Mouse (Mus musculus) gastrocnemius, adult 8-10 months (tissue): Measurements from ENCODE around the gene Dcst2. TPM values are rescaled to one million over a fixed set of nuclear protein-coding genes. Genes with fewer than 3 reads are reported as not detected.

Experiments used
- total RNA-seq, 4 experiments: library from RNA; stranded (reverse); gene quantifications; 2 replicates each; pipeline ENCODE4 v1.2.4; 2022

Dcst2 gene
- total RNA-seq, 4 experiments from 2014 or later, result 0.13 TPM; not detected in 3

Other genes starting within 250 kb of the Dcst2 start
- gene Pklr, start 225.8 kb upstream of the Dcst2 start, total RNA-seq, result under 1 TPM in 1 of 4 experiments, not detected in 3; 0.11 TPM
- under 1 TPM in 3 of 4 experiments, not detected in 1; 0.44 to 0.68 (median 0.51) TPM for gene Hcn3, start 201.8 kb upstream of the Dcst2 start, total RNA-seq
- gene Clk2, start 197.2 kb upstream of the Dcst2 start, total RNA-seq, result 10 to 100 TPM; 13.6 to 21.5 (median 15.1) TPM
- gene Scamp3, start 184.5 kb upstream of the Dcst2 start, total RNA-seq, result 10 to 100 TPM; 35.7 to 40.0 (median 37.3) TPM
- 10 to 100 TPM; 19.2 to 22.6 (median 20.3) TPM for gene Fam189b, start 178.8 kb upstream of the Dcst2 start, total RNA-seq
- gene Gba, start 159.0 kb upstream of the Dcst2 start, total RNA-seq, result 10 to 100 TPM; 14.4 to 21.5 (median 19.2) TPM
- gene Thbs3, start 146.8 kb upstream of the Dcst2 start, total RNA-seq, result 1 to 10 TPM; 1.8 to 6.1 (median 3.4) TPM
- 10 to 100 TPM; 32.0 to 44.5 (median 38.3) TPM for gene Mtx1, start 134.9 kb upstream of the Dcst2 start, total RNA-seq
- gene Muc1, start 132.9 kb upstream of the Dcst2 start, total RNA-seq, result 1 to 10 TPM in 1 of 4 experiments, under 1 TPM in 3; 0.24 to 1.0 (median 0.52) TPM
- 10 to 100 TPM; 64.7 to 88.3 (median 74.6) TPM for gene Krtcap2, start 116.0 kb upstream of the Dcst2 start, total RNA-seq
- under 1 TPM; 0.10 to 0.45 (median 0.11) TPM for gene Trim46, start 115.7 kb upstream of the Dcst2 start, total RNA-seq
- gene Dpm3, start 102.6 kb upstream of the Dcst2 start, total RNA-seq, result 10 to 100 TPM; 15.9 to 28.8 (median 19.6) TPM
- gene Slc50a1, start 91.4 kb upstream of the Dcst2 start, total RNA-seq, result 1 to 10 TPM; 6.3 to 9.0 (median 7.7) TPM
- 10 to 100 TPM in 1 of 4 experiments, 1 to 10 TPM in 3; 8.7 to 10.8 (median 8.8) TPM for gene Efna1, start 80.8 kb upstream of the Dcst2 start, total RNA-seq
- not detected for gene Efna3, start 39.0 kb upstream of the Dcst2 start, total RNA-seq
- not detected for gene Efna4, start 23.9 kb upstream of the Dcst2 start, total RNA-seq
- gene Adam15, start 12.0 kb upstream of the Dcst2 start, total RNA-seq, result 10 to 100 TPM; 13.0 to 17.0 (median 16.4) TPM
- gene Dcst1, start 3.3 kb downstream of the Dcst2 start, total RNA-seq, result not detected
- gene Zbtb7b, start 32.8 kb downstream of the Dcst2 start, total RNA-seq, result 10 to 100 TPM; 24.0 to 29.5 (median 27.7) TPM
- 1 to 10 TPM in 1 of 4 experiments, not detected in 3; 2.8 TPM for gene Lenep, start 40.8 kb downstream of the Dcst2 start, total RNA-seq
- 10 to 100 TPM; 37.8 to 46.1 (median 41.6) TPM for gene Flad1, start 49.9 kb downstream of the Dcst2 start, total RNA-seq
- gene Cks1b, start 56.4 kb downstream of the Dcst2 start, total RNA-seq, result 1 to 10 TPM; 2.3 to 3.4 (median 2.6) TPM
- 10 to 100 TPM; 14.1 to 20.6 (median 17.7) TPM for gene Shc1, start 56.5 kb downstream of the Dcst2 start, total RNA-seq
- 10 to 100 TPM in 3 of 4 experiments, 1 to 10 TPM in 1; 9.2 to 12.3 (median 10.1) TPM for gene Pygo2, start 68.2 kb downstream of the Dcst2 start, total RNA-seq
- 100 to 1,000 TPM; 248 to 302 (median 260) TPM for gene Pbxip1, start 74.7 kb downstream of the Dcst2 start, total RNA-seq
- gene Pmvk, start 92.6 kb downstream of the Dcst2 start, total RNA-seq, result 1 to 10 TPM; 4.8 to 8.6 (median 6.6) TPM
- gene Kcnn3, start 158.2 kb downstream of the Dcst2 start, total RNA-seq, result 1 to 10 TPM; 1.3 to 2.3 (median 1.8) TPM